Mouse (Mus musculus) heart, postnatal 10 days (tissue): ENCODE results near the gene Hist1h1d. TPM values are rescaled to one million over a fixed set of nuclear protein-coding genes. Genes with fewer than 3 reads are reported as not detected.
A peak's percentile ranks its signal among the peaks of the same experiment; 100 is the strongest.
"Not testable (repeated sequence)": the region's sequence is repeated elsewhere in the genome, so short reads cannot be mapped to it uniquely, and the experiment has no call there.

Experiments
- DNase-seq, 2 experiments: peaks; one replicate each; pipeline ENCODE4 v3.0.0; 2021
- intact Hi-C: fragments of 180-260 bp; cut with DNase I; formaldehyde crosslinking; loops from one replicate; pipeline ENCODE4 v1.15.1; 2025
- total RNA-seq, 2 experiments: library from RNA; stranded (reverse); gene quantifications; 2 replicates each; pipeline ENCODE4 v1.2.3; 2021

The Hist1h1d gene
- total RNA-seq, 2 experiments from 2014 or later = 16.9 to 20.1 TPM

DNA sequence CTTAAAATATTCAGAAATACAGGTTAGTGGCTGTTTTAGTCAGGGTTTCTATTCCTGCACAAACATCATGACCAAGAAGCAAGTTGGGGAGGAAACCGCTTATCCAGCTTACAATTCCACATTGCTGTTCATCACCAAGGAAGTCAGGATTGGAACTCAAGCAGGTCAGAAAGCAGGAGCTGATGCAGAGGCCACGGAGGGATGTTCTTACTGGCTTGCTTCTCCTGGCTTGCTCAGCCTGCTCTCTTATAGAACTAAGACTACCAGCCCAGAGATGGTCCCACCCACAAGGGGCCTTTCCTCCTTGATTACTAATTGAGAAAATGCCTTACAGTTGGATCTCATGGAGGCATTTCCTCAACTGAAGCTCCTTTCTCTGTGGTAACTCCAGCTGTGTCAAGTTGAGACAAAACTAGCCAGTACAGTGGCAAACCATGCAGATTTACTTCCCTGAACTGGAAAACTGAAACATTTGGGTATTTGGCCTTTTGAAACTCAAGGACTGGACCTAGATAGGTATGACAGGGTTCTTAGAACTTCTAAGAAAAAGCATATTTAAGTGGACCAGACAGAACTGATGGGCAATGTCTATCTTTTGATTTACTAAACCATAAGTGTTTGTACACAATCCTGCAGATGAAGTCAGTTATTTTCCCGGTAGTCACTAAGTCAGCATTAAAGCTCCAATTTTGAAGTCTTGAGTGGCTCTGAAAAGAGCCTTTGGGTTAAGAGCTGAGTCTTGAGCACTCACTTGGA is 10.7 kb upstream of the Hist1h1d start:
- DNase-seq, intact Hi-C loops: not testable (repeated sequence)

DNA sequence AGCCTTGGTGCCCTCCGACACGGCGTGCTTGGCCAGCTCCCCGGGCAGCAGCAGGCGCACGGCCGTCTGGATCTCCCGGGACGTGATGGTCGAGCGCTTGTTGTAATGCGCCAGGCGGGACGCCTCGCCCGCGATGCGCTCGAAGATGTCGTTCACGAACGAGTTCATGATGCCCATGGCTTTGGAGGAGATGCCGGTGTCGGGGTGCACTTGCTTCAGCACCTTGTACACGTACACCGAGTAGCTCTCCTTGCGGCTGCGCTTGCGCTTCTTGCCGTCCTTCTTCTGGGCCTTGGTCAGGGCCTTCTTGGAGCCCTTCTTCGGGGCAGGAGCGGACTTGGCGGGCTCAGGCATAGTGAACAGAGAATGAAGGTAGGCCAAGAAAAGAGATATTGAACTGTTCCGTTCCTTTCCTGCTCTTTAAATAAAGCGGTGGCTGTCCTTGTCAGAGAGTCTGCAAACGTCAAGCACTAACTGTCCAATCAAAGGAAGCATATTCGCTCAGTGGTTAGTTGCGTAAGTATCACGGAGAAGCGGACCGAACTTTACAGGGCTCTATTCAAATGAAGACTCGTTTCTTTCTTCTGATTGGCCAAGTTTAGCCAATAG is 10.0 kb upstream of the Hist1h1d start, which contains the start of gene Hist1h2bh:
Gene Hist1h2bh (minus strand): TSS at position 394 of the 609 bp plus-strand sequence.
- DNase-seq = peak; percentile 85 to 86
- intact Hi-C loops = not testable (repeated sequence)

DNA sequence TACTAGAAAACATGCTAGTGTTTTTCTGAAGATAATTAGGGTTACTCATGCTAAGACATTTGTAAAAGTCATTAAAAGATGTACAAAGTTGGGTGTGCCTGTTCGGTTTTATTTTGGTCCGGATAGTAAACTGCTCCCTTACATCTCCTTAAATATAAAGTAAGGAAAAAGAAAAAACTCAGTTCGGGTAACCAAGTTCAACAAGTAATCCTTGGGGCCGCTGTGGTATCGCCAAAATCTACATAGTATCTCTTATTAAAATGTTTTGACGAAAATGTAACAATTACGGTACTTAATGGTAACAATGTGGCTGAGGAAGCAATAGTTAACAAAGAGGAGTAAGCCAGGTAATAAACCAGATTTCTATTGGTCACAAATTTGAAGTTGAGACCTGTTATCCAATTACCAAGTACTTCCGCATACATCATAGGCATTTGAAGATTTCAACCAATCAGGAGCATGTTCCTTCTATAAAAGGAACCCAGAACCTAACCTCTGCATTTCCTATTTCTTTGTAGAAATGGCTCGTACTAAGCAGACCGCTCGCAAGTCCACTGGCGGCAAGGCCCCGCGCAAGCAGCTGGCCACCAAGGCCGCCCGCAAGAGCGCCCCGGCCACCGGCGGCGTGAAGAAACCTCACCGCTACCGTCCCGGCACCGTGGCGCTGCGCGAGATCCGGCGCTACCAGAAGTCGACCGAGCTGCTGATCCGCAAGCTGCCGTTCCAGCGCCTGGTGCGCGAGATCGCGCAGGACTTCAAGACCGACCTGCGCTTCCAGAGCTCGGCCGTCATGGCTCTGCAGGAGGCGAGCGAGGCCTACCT is 8.9 kb upstream of the Hist1h1d start, which contains the start of gene Hist1h3f:
Gene Hist1h3f (plus strand): TSS at position 88 of the 822 bp plus-strand sequence.
- DNase-seq = peak; percentile 87 to 88
- intact Hi-C loops = no loop called here

DNA sequence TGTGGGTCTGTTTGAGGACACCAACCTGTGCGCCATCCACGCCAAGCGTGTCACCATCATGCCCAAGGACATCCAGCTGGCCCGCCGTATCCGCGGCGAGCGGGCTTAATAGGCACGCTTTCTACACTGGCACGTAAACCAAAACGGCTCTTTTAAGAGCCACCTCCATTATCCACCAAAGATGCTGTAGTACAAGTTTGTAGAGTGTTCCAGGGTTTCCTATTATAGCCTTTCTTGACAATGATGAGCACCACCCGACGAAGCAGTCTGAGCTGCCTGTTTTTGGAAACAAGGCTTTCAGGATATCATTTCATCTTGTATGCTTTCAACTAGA is 8.3 kb upstream of the Hist1h1d start:
- DNase-seq = peak in 1 of 2 experiments; percentile 25
- intact Hi-C loops = not testable (repeated sequence)

DNA sequence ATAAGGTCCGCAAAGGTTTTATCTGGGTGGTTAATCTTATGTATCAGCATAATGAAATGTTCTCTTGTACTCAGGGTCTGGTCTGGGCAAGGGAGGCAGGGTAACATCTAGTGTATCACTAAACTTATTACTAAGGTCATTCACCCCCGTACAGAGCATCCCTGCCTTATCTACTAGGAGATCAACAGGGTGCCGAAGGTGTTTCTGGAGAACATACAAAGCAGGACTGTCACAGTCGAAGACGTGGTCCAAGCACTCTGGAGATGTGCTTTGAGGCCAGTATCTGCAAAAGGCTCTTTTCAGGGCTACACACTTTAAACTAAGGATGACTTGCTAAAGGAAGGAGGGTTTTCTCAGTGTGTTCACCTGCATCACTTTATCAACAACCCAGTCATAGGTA is 6.4 kb upstream of the Hist1h1d start:
- intact Hi-C loops = no loop called here
- no peak for DNase-seq

DNA sequence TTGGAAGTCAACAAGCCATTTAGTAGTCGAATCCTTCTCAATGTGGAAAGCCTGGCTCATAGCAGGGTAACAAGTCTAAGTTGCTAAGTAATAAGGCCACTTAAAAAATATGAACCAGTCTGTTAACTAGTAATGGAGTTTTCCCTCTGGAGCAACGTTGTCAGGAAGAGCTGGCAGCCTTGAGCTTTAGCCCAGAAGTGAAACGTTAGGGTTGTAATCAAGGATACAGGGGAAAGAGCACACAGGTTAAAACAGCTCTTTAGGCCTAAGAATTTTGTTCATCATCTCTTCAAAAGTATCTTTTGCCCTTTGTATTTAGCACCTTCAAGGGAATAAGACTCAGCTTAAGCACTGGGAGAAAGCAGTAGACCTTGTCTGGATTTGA is 2.3 kb upstream of the Hist1h1d start:
- intact Hi-C loops = no loop called here
- peak in 1 of 2 experiments; percentile 4 for DNase-seq

DNA sequence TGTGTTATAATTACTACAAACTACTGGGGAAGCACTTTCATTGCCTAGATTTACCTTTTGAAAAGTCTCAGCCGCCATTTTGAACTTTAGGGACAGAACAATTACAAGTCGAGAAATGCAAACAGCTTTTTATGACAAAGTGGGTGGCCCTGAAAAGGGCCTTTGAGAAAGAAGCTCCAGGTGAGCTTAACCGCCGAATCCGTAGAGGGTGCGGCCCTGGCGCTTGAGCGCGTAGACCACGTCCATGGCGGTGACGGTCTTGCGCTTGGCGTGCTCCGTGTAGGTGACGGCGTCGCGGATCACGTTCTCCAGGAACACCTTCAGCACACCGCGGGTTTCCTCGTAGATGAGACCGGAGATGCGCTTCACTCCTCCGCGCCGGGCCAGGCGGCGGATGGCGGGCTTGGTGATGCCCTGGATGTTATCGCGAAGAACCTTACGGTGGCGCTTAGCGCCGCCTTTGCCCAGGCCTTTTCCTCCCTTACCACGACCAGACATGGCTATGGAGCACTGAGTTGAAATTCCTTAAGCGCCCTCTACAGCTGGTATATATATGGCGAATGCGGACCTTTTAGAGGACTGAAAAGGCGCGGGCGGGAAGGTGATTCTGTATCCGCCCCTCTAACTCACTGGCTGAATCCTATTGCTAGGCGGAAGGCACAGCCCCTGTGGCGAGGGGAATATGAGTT is 1.8 kb upstream of the Hist1h1d start, which contains the start of gene Hist1h4f:
Gene Hist1h4f (minus strand): TSS at position 503 of the 689 bp plus-strand sequence.
- intact Hi-C loops = not testable (repeated sequence)
- DNase-seq = peak; percentile 90 to 91

DNA sequence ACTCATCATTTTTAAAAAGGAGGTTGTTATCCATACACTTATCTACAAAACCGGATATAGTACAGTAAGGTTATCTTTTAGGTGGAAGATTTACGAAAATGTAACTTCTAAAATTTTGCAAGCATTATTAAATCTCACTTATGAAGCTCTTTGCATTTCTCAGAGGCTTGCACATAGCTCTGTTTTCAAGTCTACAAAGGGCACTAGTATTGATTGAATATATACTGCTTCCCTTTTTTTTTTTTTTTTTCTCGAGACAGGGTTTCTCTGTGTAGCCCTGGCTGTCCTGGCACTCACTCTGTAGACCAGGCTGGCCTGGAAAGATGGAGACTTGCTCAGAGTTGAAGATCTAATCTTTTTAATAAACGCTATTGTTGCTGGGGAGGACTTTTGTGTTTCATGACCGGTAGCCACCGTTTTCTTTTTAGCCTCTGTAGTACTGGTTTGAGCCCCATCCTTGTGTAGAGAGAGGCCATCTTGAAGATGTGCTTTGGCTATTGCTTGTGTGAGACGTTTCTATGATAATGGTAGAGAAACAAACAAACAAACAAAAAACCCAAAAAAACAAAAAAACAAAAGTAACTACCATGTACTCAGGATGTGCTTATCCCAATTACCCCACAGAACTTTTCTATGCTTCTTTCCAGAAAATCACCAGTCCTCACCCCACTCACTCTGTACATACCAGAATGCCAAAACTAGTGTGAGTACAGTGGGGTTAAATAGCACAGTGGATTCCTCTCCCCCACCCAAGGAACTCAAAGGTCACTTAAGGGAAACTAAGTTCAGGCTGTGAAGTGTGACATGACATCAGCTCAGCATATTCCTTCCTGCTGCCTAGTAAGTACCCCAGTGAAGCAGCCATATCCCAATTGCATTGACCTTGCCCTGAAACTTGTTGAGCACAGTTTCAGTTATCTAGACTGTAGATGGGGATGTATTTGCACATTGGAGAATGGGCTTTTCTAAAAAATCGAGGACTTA is 839 bp upstream of the Hist1h1d start:
- intact Hi-C loops = no loop called here
- DNase-seq = peak in 1 of 2 experiments; percentile 6

DNA sequence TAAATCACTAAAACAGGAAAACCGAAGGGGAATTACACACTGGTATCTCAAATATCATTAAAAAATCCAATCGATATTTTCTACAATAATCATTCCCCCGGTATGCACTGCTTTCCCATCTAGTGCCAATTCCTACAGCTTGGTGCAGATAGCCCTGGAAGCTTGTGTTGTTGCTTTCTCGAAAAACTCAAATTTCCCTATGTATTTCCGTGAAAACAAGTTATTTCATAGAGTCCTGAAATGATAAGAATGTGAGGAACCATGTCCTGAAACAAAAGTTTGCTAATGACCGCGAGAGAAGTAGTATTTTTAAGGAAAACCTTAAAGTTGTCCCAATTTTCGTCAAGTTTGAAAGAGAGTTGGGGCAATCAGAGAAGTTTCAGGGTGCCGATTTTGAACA is 1.3 kb downstream of the Hist1h1d start:
- intact Hi-C loops = no loop called here
- peak in 1 of 2 experiments; percentile 41 for DNase-seq

DNA sequence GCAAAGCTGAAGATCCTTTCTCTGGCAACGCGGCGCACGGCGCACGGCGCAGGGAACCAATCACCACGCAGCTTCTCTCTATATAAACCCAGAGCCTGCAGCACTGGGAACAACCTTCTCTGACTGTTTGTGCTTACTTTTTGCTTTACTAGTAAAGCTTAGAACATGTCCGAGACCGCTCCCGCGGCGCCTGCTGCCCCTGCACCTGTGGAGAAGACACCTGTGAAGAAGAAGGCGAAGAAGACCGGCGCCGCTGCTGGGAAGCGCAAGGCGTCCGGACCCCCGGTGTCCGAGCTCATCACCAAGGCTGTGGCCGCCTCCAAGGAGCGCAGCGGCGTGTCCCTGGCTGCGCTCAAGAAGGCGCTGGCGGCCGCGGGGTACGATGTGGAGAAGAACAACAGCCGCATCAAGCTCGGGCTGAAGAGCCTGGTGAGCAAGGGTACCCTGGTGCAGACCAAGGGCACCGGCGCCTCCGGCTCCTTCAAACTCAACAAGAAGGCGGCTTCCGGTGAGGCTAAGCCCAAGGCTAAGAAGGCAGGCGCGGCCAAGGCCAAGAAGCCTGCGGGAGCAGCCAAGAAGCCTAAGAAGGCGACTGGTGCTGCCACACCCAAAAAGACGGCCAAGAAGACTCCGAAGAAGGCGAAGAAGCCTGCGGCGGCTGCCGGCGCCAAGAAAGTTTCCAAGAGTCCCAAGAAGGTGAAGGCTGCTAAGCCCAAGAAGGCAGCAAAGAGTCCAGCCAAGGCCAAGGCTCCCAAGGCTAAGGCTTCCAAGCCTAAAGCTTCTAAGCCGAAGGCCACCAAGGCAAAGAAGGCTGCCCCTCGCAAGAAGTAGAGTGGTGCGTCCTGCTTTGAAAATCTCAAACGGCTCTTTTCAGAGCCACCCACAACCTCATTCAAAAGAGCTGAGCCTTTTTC is 2.1 kb downstream of the Hist1h1d start:
- intact Hi-C loops = no loop called here
- peak; percentile 86 for DNase-seq

DNA sequence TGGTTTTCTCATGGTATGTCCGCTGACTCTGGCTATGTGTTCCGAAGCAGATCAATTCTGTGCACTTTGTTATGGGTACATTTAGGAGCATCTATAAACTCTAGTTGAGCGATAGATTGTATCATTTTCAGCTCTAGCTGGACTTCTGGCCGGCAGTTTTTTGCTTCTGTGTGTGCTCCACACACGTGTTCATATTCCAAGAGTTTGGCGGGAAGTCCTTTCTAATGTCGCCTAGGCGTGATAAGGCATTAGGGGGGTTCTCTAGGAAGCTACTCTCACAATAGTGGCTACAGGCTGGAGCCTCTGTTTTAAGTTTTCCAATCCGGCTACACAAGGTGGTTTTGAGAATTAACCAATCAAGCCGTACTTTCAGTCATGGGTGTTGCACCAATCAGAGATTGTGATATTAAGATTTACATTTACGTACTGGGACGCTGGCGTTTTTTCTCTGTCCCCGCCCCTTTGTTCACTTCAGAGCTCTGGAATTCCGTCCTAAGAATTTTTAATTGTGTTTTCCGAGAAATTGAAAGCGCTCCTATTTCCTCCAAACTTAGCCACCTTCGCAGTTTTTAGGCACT is 2.9 kb downstream of the Hist1h1d start:
- intact Hi-C loops = no loop called here
- peak; percentile 85 for DNase-seq

DNA sequence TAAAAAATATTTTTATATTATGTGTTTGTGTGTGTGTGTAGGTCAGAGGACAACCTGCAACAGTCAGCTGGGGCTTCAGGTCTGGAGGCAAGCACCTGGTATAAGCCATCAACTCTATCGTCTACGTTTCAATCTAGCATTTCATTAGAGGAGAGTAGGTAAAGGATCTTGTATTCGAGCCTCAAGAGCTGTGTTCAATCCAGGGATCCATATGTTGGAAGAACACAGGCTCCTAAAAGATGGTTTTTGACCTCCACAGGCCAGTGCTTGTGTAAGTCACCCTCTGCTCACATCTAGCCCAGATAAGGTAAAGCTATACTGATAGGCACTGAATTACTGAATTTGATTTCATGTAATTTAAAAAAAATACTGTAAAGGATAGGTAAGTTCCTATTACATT is 3.8 kb downstream of the Hist1h1d start:
- DNase-seq = no peak
- intact Hi-C loops = no loop called here

DNA sequence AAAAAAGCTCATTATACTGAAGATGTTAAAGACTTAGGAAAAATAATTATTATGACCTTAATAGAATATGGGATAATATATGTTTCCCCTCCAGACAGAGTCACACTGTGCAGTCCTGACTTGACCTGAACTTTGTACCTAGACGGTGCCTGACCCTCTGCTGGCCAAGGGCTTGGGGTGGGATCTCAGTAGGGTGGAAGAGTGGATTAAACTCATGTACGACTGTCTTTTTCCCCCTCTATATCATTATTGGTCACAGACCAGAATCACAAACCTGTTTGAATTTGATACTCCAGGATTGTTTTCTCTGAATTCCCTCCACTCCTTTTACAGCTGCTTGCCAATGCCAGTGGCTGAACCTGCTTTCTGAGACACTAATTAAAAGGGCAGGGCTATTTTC is 7.6 kb downstream of the Hist1h1d start:
- intact Hi-C loops = not testable (repeated sequence)

DNA sequence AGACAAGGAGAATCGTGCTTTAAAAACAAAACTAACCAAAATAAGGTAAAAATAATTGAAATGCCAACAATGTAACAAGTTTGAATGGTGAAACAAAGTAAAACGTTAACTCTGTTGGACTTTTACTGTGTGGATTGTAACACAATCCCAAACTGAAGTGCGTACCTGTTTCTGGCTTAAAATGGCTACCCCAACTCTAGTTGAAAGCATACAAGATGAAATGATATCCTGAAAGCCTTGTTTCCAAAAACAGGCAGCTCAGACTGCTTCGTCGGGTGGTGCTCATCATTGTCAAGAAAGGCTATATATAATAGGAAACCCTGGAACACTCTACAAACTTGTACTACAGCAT is 8.4 kb downstream of the Hist1h1d start:
- intact Hi-C loops, DNase-seq: not testable (repeated sequence)

More for the DNA sequence above, 7.6 kb downstream of the Hist1h1d start:
- DNase-seq = not testable (repeated sequence)

DNA sequence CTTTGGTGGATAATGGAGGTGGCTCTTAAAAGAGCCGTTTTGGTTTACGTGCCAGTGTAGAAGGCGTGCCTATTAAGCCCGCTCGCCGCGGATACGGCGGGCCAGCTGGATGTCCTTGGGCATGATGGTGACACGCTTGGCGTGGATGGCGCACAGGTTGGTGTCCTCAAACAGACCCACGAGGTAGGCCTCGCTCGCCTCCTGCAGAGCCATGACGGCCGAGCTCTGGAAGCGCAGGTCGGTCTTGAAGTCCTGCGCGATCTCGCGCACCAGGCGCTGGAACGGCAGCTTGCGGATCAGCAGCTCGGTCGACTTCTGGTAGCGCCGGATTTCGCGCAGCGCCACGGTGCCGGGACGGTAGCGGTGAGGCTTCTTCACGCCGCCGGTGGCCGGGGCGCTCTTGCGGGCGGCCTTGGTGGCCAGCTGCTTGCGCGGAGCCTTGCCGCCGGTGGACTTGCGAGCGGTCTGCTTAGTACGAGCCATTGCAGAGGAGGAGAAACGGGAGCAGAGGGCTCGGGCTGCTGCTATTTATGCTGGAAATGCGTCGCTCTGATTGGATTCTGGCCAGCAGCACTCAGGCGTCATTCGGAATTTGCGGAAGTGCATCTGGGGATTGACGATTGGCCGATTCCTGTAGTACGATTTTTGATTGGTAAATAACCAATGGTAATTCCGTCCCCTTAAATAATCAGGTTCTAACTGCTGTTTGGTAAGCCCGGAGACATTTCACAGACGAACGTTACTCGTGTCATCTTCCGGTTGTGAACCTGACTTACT is 9.0 kb downstream of the Hist1h1d start, which contains the start of gene Hist1h3e:
Gene Hist1h3e (minus strand): TSS at position 487 of the 777 bp plus-strand sequence.
- intact Hi-C loops = not testable (repeated sequence)
- DNase-seq = peak; percentile 96

DNA sequence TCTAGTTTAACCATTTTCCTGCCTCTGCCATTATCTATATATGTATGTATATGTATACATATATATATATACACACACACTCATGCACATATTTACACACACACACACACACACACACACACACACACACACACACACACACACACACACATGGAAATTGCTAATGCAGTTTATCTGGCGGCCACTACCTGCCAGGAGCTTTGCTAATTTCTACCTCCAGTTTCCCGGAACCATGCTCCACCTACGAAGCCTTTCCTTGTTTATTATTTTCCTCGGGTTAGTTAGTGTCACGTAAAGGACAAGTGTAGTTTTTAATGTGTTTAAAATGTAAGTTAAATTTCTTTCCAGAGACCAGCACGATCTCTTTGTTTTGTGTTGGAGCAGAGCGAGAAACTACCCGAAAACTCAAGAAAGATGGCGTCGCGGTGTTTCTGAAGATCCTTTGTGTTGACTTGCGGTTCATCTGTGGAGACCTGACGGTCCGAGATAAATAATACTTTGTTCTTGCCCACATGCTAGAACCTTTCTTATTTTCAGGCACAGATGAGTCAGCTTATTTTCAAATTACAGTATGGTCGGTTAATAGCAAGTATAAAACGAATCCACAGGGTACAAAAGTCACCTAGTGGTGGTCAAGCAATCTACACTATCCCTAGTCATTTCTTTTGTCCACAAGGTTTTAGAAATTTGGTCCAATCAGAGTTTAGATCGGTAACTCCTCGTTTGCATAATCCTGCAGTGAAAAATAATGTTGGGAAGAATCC is 9.8 kb downstream of the Hist1h1d start:
- DNase-seq = peak; percentile 62 to 70
- intact Hi-C loops = no loop called here
